Mouse (Mus musculus) stomach, embryonic 14.5 days (tissue): ENCODE results near the gene Pkp2. TPM values are rescaled to one million over a fixed set of nuclear protein-coding genes. Genes with fewer than 3 reads are reported as not detected.
"Not testable (repeated sequence)": the region's sequence is repeated elsewhere in the genome, so short reads cannot be mapped to it uniquely, and the experiment has no call there.

Experiments used
- ATAC-seq: fragments of 200-750 bp; cut with Nextera tagmentation; 2 replicates; pipeline ENCODE4 v1.8.0; 2017; ENCODE audit warnings: low read depth, moderate TSS enrichment; ENCODE audit not compliant: insufficient number of reproducible peaks, insufficient read depth, low FRiP score
- H3K27ac ChIP-seq: fragments of 300-500 bp; sonication (generic); 2 replicates; pipeline ENCODE4 v1.5.1; 2014; ENCODE audit warnings: mild to moderate bottlenecking, low read length, moderate library complexity, mixed read lengths
- H3K27me3 ChIP-seq: fragments of 300-500 bp; sonication (generic); 2 replicates; pipeline ENCODE4 v1.6.1; 2014; ENCODE audit warnings: low read length, control low read depth, mixed read lengths; ENCODE audit not compliant: control insufficient read depth, insufficient read depth
- H3K36me3 ChIP-seq: fragments of 300-500 bp; sonication (generic); 2 replicates; pipeline ENCODE4 v1.6.1; 2014; ENCODE audit warnings: mild to moderate bottlenecking, control low read depth, low read length, moderate library complexity, mixed read lengths; ENCODE audit not compliant: control insufficient read depth, insufficient read depth
- H3K4me1 ChIP-seq: fragments of 300-500 bp; sonication (generic); 2 replicates; pipeline ENCODE4 v1.6.1; 2014; ENCODE audit warnings: low read length, control low read depth, mixed read lengths; ENCODE audit not compliant: control insufficient read depth, insufficient read depth
- H3K4me2 ChIP-seq: fragments of 300-500 bp; sonication (generic); replicated peaks from 2 replicates; pipeline ENCODE4 v1.6.1; 2014; ENCODE audit warnings: low read depth, low read length, control low read depth
- H3K4me3 ChIP-seq: fragments of 300-500 bp; sonication (generic); 2 replicates; pipeline ENCODE4 v1.5.1; 2014; ENCODE audit warnings: low read depth, low read length, control low read depth
- H3K9ac ChIP-seq: fragments of 300-500 bp; sonication (generic); replicated peaks from 2 replicates; pipeline ENCODE4 v1.6.1; 2014; ENCODE audit warnings: low read depth, mild to moderate bottlenecking, control low read depth, low read length, moderate library complexity, mixed read lengths
- H3K9me3 ChIP-seq: fragments of 300-500 bp; sonication (generic); 2 replicates; pipeline ENCODE4 v1.6.1; 2016; ENCODE audit warnings: low read depth, low read length, control low read depth; ENCODE audit not compliant: control insufficient read depth
- WGBS: fragments of 180-500 bp; shearing (Covaris S2); extraction: QIAGEN DNeasy Blood & Tissue Kit; methylation state at CpG from one replicate; pipeline ENCODE4 v1.1.7; 2014; 5-methylcytosine and 5-hydroxymethylcytosine counted together
- polyA plus RNA-seq: library from polyadenylated mRNA; unstranded; fragments of >200 nt; fragmentation: Nextera tagmentation; extraction: Ambion mirVana; gene quantifications from 2 replicates; pipeline ENCODE4 v1.2.1, GENCODE M21; 2014

The Pkp2 gene
- polyA plus RNA-seq = 9.9 and 13.5 TPM in 2 replicates

- Histone ChIP-seq H3K4me2 (peak within 1 kb of the TSS; percentile 90), H3K4me3 (peak within 1 kb of the TSS; percentile 60), H3K4me1 (peaks cover 7% of the 10 kb centered on the region; the same call in 1 of the 2 replicates), H3K9ac (peak within 1 kb of the TSS; percentile 38), H3K36me3 (no peaks in the 10 kb centered on the region), H3K9me3 (no peaks in the 10 kb centered on the region), H3K27ac (no peak within 1 kb of the TSS; the same call in 1 of the 2 replicates), H3K27me3 (peaks cover 20% of the 10 kb centered on the region; the same call in 1 of the 2 replicates)
- under 1% methylated on average over 55 of the region's 59 CpGs for WGBS
- peak; percentile 96 for ATAC-seq
These were observed at the start of gene Pkp2 for GRCm38 (mm10) chr16:16213079-16213760. Gene Pkp2 (plus strand): TSS chr16:16213318.

GRCm38 (mm10) chr16:16197374-16197773 lies 15.7 kb upstream of the Pkp2 start:
- Histone ChIP-seq H3K4me3 (no peak overlapping the region), H3K9me3 (no peaks in the 10 kb centered on the region), H3K9ac (no peak overlapping the region), H3K27me3 (no peaks in the 10 kb centered on the region), H3K4me2 (no peak overlapping the region), H3K27ac (no peak overlapping the region), H3K36me3 (no peaks in the 10 kb centered on the region), H3K4me1 (no peaks in the 10 kb centered on the region)
- 65% methylated on average over 17 of the region's 17 CpGs for WGBS
- ATAC-seq = no peak

- not testable (repeated sequence) for ATAC-seq, H3K27me3 ChIP-seq, H3K9me3 ChIP-seq, H3K9ac ChIP-seq, H3K27ac ChIP-seq, H3K36me3 ChIP-seq, H3K4me1 ChIP-seq, H3K4me3 ChIP-seq, H3K4me2 ChIP-seq
- 40% methylated on average over 8 of the region's 8 CpGs for WGBS
These were observed 11.1 kb upstream of the Pkp2 start for GRCm38 (mm10) chr16:16201991-16202390.

GRCm38 (mm10) chr16:16204648-16205047 lies 8.5 kb upstream of the Pkp2 start:
- Histone ChIP-seq H3K4me1 (no peaks in the 10 kb centered on the region), H3K27me3 (no peaks in the 10 kb centered on the region), H3K36me3 (no peaks in the 10 kb centered on the region), H3K27ac (no peak overlapping the region), H3K4me3 (no peak overlapping the region), H3K9ac (no peak overlapping the region), H3K9me3 (no peaks in the 10 kb centered on the region), H3K4me2 (no peak overlapping the region)
- WGBS = 82% methylated on average over 1 of the region's 1 CpGs
- no peak for ATAC-seq

GRCm38 (mm10) chr16:16212723-16213078 lies 417 bp upstream of the Pkp2 start:
- 15% methylated on average over 7 of the region's 7 CpGs for WGBS
- Histone ChIP-seq H3K9ac (peak overlapping the region; percentile 38; the same call in 1 of the 2 replicates), H3K4me3 (peak overlapping the region; percentile 60), H3K4me2 (peak overlapping the region; percentile 90), H3K4me1 (peaks cover 7% of the 10 kb centered on the region; the same call in 1 of the 2 replicates), H3K27ac (no peak overlapping the region), H3K27me3 (peaks cover 20% of the 10 kb centered on the region; the same call in 1 of the 2 replicates), H3K36me3 (no peaks in the 10 kb centered on the region), H3K9me3 (no peaks in the 10 kb centered on the region)
- no peak for ATAC-seq

- no peak overlapping the region; the same call in 1 of the 2 replicates for H3K27ac ChIP-seq
- no peak for ATAC-seq
These were observed 715 bp downstream of the Pkp2 start for GRCm38 (mm10) chr16:16213761-16214305.

GRCm38 (mm10) chr16:16215645-16216387 lies 2.7 kb downstream of the Pkp2 start:
- WGBS = 28% methylated on average over 11 of the region's 11 CpGs
- Histone ChIP-seq H3K4me1 (peaks cover 7% of the 10 kb centered on the region; the same call in 1 of the 2 replicates), H3K4me2 (no peak overlapping the region), H3K27me3 (peaks cover 20% of the 10 kb centered on the region; the same call in 1 of the 2 replicates), H3K36me3 (no peaks in the 10 kb centered on the region), H3K9me3 (no peaks in the 10 kb centered on the region), H3K27ac (no peak overlapping the region), H3K9ac (no peak overlapping the region), H3K4me3 (no peak overlapping the region)
- ATAC-seq = no peak

More at GRCm38 (mm10) chr16:16213761-16214305, 715 bp downstream of the Pkp2 start:
- Histone ChIP-seq H3K27me3 (peaks cover 20% of the 10 kb centered on the region; the same call in 1 of the 2 replicates), H3K36me3 (no peaks in the 10 kb centered on the region), H3K9me3 (no peaks in the 10 kb centered on the region), H3K9ac (peak overlapping the region; percentile 38; the same call in 1 of the 2 replicates), H3K4me3 (peak overlapping the region; percentile 60), H3K4me1 (peaks cover 7% of the 10 kb centered on the region; the same call in 1 of the 2 replicates), H3K4me2 (peak overlapping the region; percentile 90)
- WGBS = 2% methylated on average over 17 of the region's 17 CpGs

- H3K4me3 ChIP-seq = no peak overlapping the region
- peaks cover 7% of the 10 kb centered on the region; the same call in 1 of the 2 replicates for H3K4me1 ChIP-seq
- H3K4me2 ChIP-seq = no peak overlapping the region
- H3K9ac ChIP-seq = no peak overlapping the region
- H3K27me3 ChIP-seq = peaks cover 20% of the 10 kb centered on the region; the same call in 1 of the 2 replicates
- H3K36me3 ChIP-seq = no peaks in the 10 kb centered on the region
- no peak for ATAC-seq
- WGBS = 86% methylated on average over 1 of the region's 1 CpGs
- no peak overlapping the region for H3K27ac ChIP-seq
- no peaks in the 10 kb centered on the region for H3K9me3 ChIP-seq
These were observed 3.8 kb downstream of the Pkp2 start for GRCm38 (mm10) chr16:16216934-16217333.
